Mouse (Mus musculus) limb, embryonic 14.5 days (tissue): ENCODE data around the gene Sdhaf4. TPM values are rescaled to one million over a fixed set of nuclear protein-coding genes. Genes with fewer than 3 reads are reported as not detected.

Experiments used
- ATAC-seq: fragments of 200-750 bp; cut with Nextera tagmentation; 2 replicates; pipeline ENCODE4 v1.8.0; 2017; ENCODE audit warnings: low read depth, moderate number of reproducible peaks, moderate TSS enrichment; ENCODE audit not compliant: low FRiP score
- DNase-seq: peaks from one replicate; pipeline ENCODE4 v3.0.0-alpha.2; 2015; ENCODE audit warnings: low spot score
- H3K27ac ChIP-seq: fragments of 300-500 bp; sonication (generic); replicated peaks from 2 replicates; pipeline ENCODE4 v1.5.1; 2014; ENCODE audit warnings: low read depth, mild to moderate bottlenecking, low read length, moderate library complexity, mixed read lengths
- H3K27me3 ChIP-seq: fragments of 300-500 bp; sonication (generic); 2 replicates; pipeline ENCODE4 v1.6.1; 2014; ENCODE audit warnings: low read length, mixed read lengths; ENCODE audit not compliant: control insufficient read depth, insufficient read depth
- H3K36me3 ChIP-seq: fragments of 300-500 bp; sonication (generic); 2 replicates; pipeline ENCODE4 v1.6.1; 2014; ENCODE audit warnings: mild to moderate bottlenecking, low read length, moderate library complexity, mixed read lengths; ENCODE audit not compliant: control insufficient read depth, insufficient read depth
- H3K4me1 ChIP-seq: fragments of 300-500 bp; sonication (generic); 2 replicates; pipeline ENCODE4 v1.6.1; 2014; ENCODE audit warnings: antibody characterized with exemption, low read length, mixed read lengths; ENCODE audit not compliant: control insufficient read depth, insufficient read depth
- H3K4me2 ChIP-seq: fragments of 300-500 bp; sonication (generic); replicated peaks from 2 replicates; pipeline ENCODE4 v1.6.1; 2014; ENCODE audit warnings: low read depth, mild to moderate bottlenecking, low read length, moderate library complexity; ENCODE audit not compliant: severe bottlenecking
- H3K4me3 ChIP-seq: fragments of 300-500 bp; sonication (generic); replicated peaks from 2 replicates; pipeline ENCODE4 v1.5.1; 2014; ENCODE audit warnings: low read length
- H3K9ac ChIP-seq: fragments of 300-500 bp; sonication (generic); 2 replicates; pipeline ENCODE4 v1.6.1; 2014; ENCODE audit warnings: mild to moderate bottlenecking, low read depth, low read length, moderate library complexity; ENCODE audit not compliant: severe bottlenecking
- H3K9me3 ChIP-seq: fragments of 300-500 bp; sonication (generic); 2 replicates; pipeline ENCODE4 v1.6.1; 2016; ENCODE audit warnings: low read length; ENCODE audit not compliant: control insufficient read depth
- POLR2A ChIP-seq: fragments of 200-500 bp; IDR thresholded peaks from 2 replicates; pipeline ENCODE4 v1.8.0; 2012; ENCODE audit warnings: inconsistent platforms, mild to moderate bottlenecking, moderate library complexity, borderline replicate concordance; ENCODE audit not compliant: insufficient read depth, insufficient read length; ENCODE audit errors: extremely low read depth
- WGBS: fragments of 180-500 bp; shearing (Covaris S2); extraction: QIAGEN DNeasy Blood & Tissue Kit; methylation state at CpG from one replicate; pipeline ENCODE4 v1.1.7; 2014; 5-methylcytosine and 5-hydroxymethylcytosine counted together
- polyA plus RNA-seq, 2 experiments: library from polyadenylated mRNA; depleted of rRNA in 1 of 2; stranded (reverse) in 1 of 2; unstranded in 1 of 2; fragments of >200 nt; fragmentation: Nextera tagmentation in 1 of 2; extraction: Ambion mirVana in 1 of 2; gene quantifications; 2 replicates each; pipeline versions ENCODE4 v1.2.1 to v1.2.3; 2012 to 2014

The Sdhaf4 gene
- 31.0 and 44.4 TPM in 2 replicates for polyA plus RNA-seq (2012; rRNA removed)
- 84.6 and 90.7 TPM in 2 replicates for polyA plus RNA-seq (2014; fragmentation: Nextera tagmentation; extraction: Ambion mirVana)

GRCm38 (mm10) chr1:24005070-24005804 lies at the start of gene Sdhaf4:
Gene Sdhaf4 (minus strand): TSS chr1:24005656.
- WGBS = 1% methylated on average over 47 of the region's 47 CpGs
- 0 out of 2 replicates have a peak, but pooled peaks cover 4% of the 10 kb centered on the region for H3K4me1 ChIP-seq
- H3K9me3 ChIP-seq = no peaks in the 10 kb centered on the region
- peak within 1 kb of the TSS; percentile 80 for H3K9ac ChIP-seq
- peak; percentile 80; the same call in 1 of the 2 replicates for TF ChIP-seq POLR2A
- peak within 1 kb of the TSS; percentile 58 for H3K27ac ChIP-seq
- peak within 1 kb of the TSS; percentile 67 for H3K4me3 ChIP-seq
- peaks cover 9% of the 10 kb centered on the region for H3K36me3 ChIP-seq
- peak; percentile 92 for DNase-seq
- H3K4me2 ChIP-seq = peak within 1 kb of the TSS; percentile 46
- peak; percentile 97 for ATAC-seq
- no peaks in the 10 kb centered on the region for H3K27me3 ChIP-seq

GRCm38 (mm10) chr1:24046730-24047510 lies 41.5 kb upstream of the Sdhaf4 start:
- no peak for ATAC-seq
- H3K27ac ChIP-seq = no peak overlapping the region
- DNase-seq = no peak
- no peaks in the 10 kb centered on the region for H3K4me1 ChIP-seq
- no peak overlapping the region for H3K4me2 ChIP-seq
- no peak overlapping the region for H3K4me3 ChIP-seq
- no peaks in the 10 kb centered on the region for H3K27me3 ChIP-seq
- H3K9ac ChIP-seq = no peak overlapping the region
- no peak for TF ChIP-seq POLR2A
- H3K36me3 ChIP-seq = peaks cover 22% of the 10 kb centered on the region
- WGBS = 78% methylated on average over 6 of the region's 6 CpGs
- no peaks in the 10 kb centered on the region for H3K9me3 ChIP-seq

- no peak overlapping the region for H3K4me2 ChIP-seq
- no peaks in the 10 kb centered on the region for H3K27me3 ChIP-seq
- no peaks in the 10 kb centered on the region for H3K4me1 ChIP-seq
- no peak overlapping the region for H3K4me3 ChIP-seq
- DNase-seq (no peak), ATAC-seq (no peak)
- 70% methylated on average over 5 of the region's 5 CpGs for WGBS
- H3K9me3 ChIP-seq = no peaks in the 10 kb centered on the region
- H3K36me3 ChIP-seq = peaks cover 12% of the 10 kb centered on the region
- no peak for TF ChIP-seq POLR2A
- H3K9ac ChIP-seq = no peak overlapping the region
- no peak overlapping the region for H3K27ac ChIP-seq
Observed at GRCm38 (mm10) chr1:24045627-24046026, 40.2 kb upstream of the Sdhaf4 start.

GRCm38 (mm10) chr1:24043007-24043406 lies 37.6 kb upstream of the Sdhaf4 start:
- DNase-seq (no peak), ATAC-seq (no peak)
- Histone ChIP-seq H3K27ac (no peak overlapping the region), H3K4me2 (no peak overlapping the region), H3K9me3 (no peaks in the 10 kb centered on the region), H3K36me3 (peaks cover 15% of the 10 kb centered on the region), H3K4me1 (no peaks in the 10 kb centered on the region), H3K4me3 (no peak overlapping the region), H3K27me3 (no peaks in the 10 kb centered on the region), H3K9ac (no peak overlapping the region)
- TF ChIP-seq POLR2A = no peak
- WGBS = 85% methylated on average over 5 of the region's 5 CpGs

GRCm38 (mm10) chr1:24033759-24034423 lies 28.4 kb upstream of the Sdhaf4 start:
- H3K4me2 ChIP-seq = no peak overlapping the region
- no peaks in the 10 kb centered on the region for H3K9me3 ChIP-seq
- WGBS = 87% methylated on average over 2 of the region's 2 CpGs
- no peaks in the 10 kb centered on the region for H3K4me1 ChIP-seq
- peaks cover 25% of the 10 kb centered on the region for H3K36me3 ChIP-seq
- no peak for TF ChIP-seq POLR2A
- H3K9ac ChIP-seq = no peak overlapping the region
- no peak overlapping the region for H3K4me3 ChIP-seq
- no peaks in the 10 kb centered on the region for H3K27me3 ChIP-seq
- DNase-seq = peak; percentile 25
- ATAC-seq = no peak
- H3K27ac ChIP-seq = no peak overlapping the region
